Mouse (Mus musculus): ENCODE measurements around the gene Pxt1. TPM values are rescaled to one million over a fixed set of nuclear protein-coding genes. Genes with fewer than 3 reads are reported as not detected.

Pxt1 gene
- polyA plus RNA-seq, 1 experiment from 2014 or later = 0.15 TPM

DNA sequence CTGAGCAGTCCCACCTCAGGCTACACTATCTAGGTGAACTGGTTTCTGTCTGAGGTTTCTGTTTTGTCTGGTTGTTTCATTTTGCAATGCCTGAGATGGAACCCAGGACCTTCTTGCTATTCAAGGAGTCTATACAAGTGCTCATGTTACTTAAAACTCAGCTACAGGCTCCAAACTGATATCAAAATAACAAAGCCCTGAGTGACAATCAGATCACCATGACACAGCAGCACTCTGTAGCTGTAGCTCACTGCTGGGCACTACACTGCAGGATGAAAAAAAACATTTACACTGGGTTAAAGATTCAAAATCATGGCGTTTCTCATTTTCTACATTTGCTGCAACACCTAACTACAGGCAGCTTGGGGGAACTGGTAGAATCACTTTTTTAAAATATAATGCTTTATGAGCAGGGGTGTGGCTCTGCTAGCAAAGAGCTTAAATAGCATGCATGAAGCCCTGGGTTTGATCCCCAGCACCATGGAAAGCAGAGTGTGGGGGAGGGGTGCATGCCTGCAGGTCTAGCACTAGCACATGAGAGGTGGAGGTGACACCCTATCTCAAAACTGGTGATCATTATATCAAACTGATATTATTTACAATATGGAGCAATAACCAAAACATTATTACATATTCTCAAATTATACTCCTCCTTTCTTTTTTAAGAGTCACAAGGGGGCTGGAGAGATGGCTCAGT lies 41.2 kb upstream of the Pxt1 start:
- H3K36me3 ChIP-seq (ENCODE audit: control insufficient read depth, insufficient read depth, low read length) = peaks cover 48% of the 10 kb centered on the region
- no peak for ATAC-seq (ENCODE audit: low read depth)
- H3K27ac ChIP-seq (ENCODE audit: low read length) = no peak overlapping the region
- H3K4me2 ChIP-seq (ENCODE audit: low read depth, low read length) = no peak overlapping the region
- no peak overlapping the region for H3K4me3 ChIP-seq (ENCODE audit: low read length)
- no peaks in the 10 kb centered on the region for H3K27me3 ChIP-seq (ENCODE audit: control insufficient read depth, insufficient read depth, low read depth, low read length)
- no peak overlapping the region for H3K9ac ChIP-seq (ENCODE audit: low read length)
- H3K4me1 ChIP-seq (replicated peaks; ENCODE audit: control insufficient read depth, insufficient read depth, low read length) = no peaks in the 10 kb centered on the region
- WGBS = 98% methylated on average over 1 of the region's 1 CpGs
- no peaks in the 10 kb centered on the region for H3K9me3 ChIP-seq (ENCODE audit: control insufficient read depth, low read length)

GRCm38 (mm10) chr17:28982591-28982990 lies 39.0 kb upstream of the Pxt1 start:
- H3K36me3 ChIP-seq (ENCODE audit: control insufficient read depth, insufficient read depth, low read length) = peaks cover 50% of the 10 kb centered on the region
- H3K9ac ChIP-seq (ENCODE audit: low read length) = no peak overlapping the region; the same call in 1 of the 2 replicates
- no peak overlapping the region for H3K4me2 ChIP-seq (ENCODE audit: low read depth, low read length)
- H3K4me3 ChIP-seq (ENCODE audit: low read length) = no peak overlapping the region
- H3K4me1 ChIP-seq (replicated peaks; ENCODE audit: control insufficient read depth, insufficient read depth, low read length) = no peaks in the 10 kb centered on the region
- no peak for ATAC-seq (ENCODE audit: low read depth)
- 19% methylated on average over 4 of the region's 4 CpGs for WGBS
- no peaks in the 10 kb centered on the region for H3K9me3 ChIP-seq (ENCODE audit: control insufficient read depth, low read length)
- no peaks in the 10 kb centered on the region for H3K27me3 ChIP-seq (ENCODE audit: control insufficient read depth, insufficient read depth, low read depth, low read length)
- H3K27ac ChIP-seq (ENCODE audit: low read length) = no peak overlapping the region

DNA sequence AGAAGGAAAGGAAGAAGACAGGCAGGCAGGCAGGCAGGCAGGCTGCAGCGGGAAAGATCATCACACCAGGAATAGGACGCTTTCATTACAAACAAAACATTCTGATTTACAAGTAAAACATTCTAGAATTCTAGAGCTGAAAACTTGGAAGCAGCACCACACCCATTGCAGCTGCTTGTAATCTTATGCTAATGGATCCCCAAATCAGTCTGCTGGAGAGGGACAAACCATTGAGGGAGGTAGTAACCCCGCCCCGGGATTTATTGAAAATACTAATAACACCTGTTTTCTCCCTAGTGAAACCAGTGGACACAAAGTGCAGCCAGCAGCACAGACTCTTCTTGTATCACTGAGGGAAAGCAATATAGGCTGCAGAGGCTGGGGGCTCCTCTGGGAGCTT lies 37.4 kb upstream of the Pxt1 start:
- Histone ChIP-seq H3K9me3 (ENCODE audit: control insufficient read depth, low read length) (no peaks in the 10 kb centered on the region), H3K27me3 (ENCODE audit: control insufficient read depth, insufficient read depth, low read depth, low read length) (no peaks in the 10 kb centered on the region), H3K4me2 (ENCODE audit: low read depth, low read length) (no peak overlapping the region), H3K36me3 (ENCODE audit: control insufficient read depth, insufficient read depth, low read length) (peaks cover 44% of the 10 kb centered on the region), H3K4me1 (replicated peaks; ENCODE audit: control insufficient read depth, insufficient read depth, low read length) (no peaks in the 10 kb centered on the region), H3K9ac (ENCODE audit: low read length) (no peak overlapping the region), H3K4me3 (ENCODE audit: low read length) (no peak overlapping the region), H3K27ac (ENCODE audit: low read length) (no peak overlapping the region)
- no peak for ATAC-seq (ENCODE audit: low read depth)
- 80% methylated on average over 4 of the region's 4 CpGs for WGBS

- H3K27ac ChIP-seq (ENCODE audit: low read length) = no peak overlapping the region
Observed at GRCm38 (mm10) chr17:28979091-28979490, 35.5 kb upstream of the Pxt1 start.

GRCm38 (mm10) chr17:28970122-28970521 lies 26.5 kb upstream of the Pxt1 start:
- peaks cover 40% of the 10 kb centered on the region for H3K36me3 ChIP-seq (ENCODE audit: control insufficient read depth, insufficient read depth, low read length)
- H3K4me3 ChIP-seq (ENCODE audit: low read length) = no peak overlapping the region
- no peak for ATAC-seq (ENCODE audit: low read depth)

More at GRCm38 (mm10) chr17:28979091-28979490, 35.5 kb upstream of the Pxt1 start:
- no peak overlapping the region for H3K4me2 ChIP-seq (ENCODE audit: low read depth, low read length)
- H3K9me3 ChIP-seq (ENCODE audit: control insufficient read depth, low read length) = no peaks in the 10 kb centered on the region
- ATAC-seq (ENCODE audit: low read depth) = no peak
- 88% methylated on average over 4 of the region's 4 CpGs for WGBS
- H3K36me3 ChIP-seq (ENCODE audit: control insufficient read depth, insufficient read depth, low read length) = peaks cover 53% of the 10 kb centered on the region
- H3K4me3 ChIP-seq (ENCODE audit: low read length) = no peak overlapping the region
- H3K4me1 ChIP-seq (replicated peaks; ENCODE audit: control insufficient read depth, insufficient read depth, low read length) = no peaks in the 10 kb centered on the region
- H3K27me3 ChIP-seq (ENCODE audit: control insufficient read depth, insufficient read depth, low read depth, low read length) = no peaks in the 10 kb centered on the region
- H3K9ac ChIP-seq (ENCODE audit: low read length) = no peak overlapping the region

DNA sequence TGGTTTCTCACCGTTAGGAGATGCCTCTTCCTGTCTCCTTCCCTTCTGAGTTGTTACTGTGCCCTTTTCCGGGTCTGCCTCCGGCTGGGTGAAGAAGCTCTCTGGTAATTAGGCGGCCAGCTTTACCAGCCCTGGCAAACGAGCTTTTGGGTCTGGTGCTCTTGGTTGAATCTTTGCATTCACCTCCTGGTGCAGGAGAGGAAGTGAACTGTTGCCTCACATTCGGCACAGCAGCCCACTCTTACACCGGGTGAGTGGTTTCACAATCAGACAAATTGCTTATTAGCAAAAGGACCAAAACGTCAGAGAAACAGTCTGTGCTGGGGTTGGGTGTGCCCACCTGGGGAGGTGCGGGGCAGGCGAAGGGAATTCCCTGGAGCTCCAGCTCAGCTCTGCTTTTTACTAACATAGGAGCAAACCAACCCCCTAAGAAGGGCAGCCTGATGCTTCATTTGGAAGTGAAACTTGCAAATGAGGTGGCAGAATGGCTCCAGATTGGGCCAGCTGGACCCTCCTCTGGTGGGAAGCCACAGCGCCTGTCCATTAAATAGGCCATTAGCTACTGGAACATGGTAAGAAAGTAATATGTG lies 23.5 kb upstream of the Pxt1 start:
- ATAC-seq (ENCODE audit: low read depth) = no peak
- H3K4me3 ChIP-seq (ENCODE audit: low read length) = no peak overlapping the region
- no peak overlapping the region for H3K9ac ChIP-seq (ENCODE audit: low read length)
- no peak overlapping the region for H3K27ac ChIP-seq (ENCODE audit: low read length)
- no peaks in the 10 kb centered on the region for H3K9me3 ChIP-seq (ENCODE audit: control insufficient read depth, low read length)
- 72% methylated on average over 11 of the region's 11 CpGs for WGBS
- H3K4me1 ChIP-seq (replicated peaks; ENCODE audit: control insufficient read depth, insufficient read depth, low read length) = no peaks in the 10 kb centered on the region
- no peak overlapping the region for H3K4me2 ChIP-seq (ENCODE audit: low read depth, low read length)
- no peaks in the 10 kb centered on the region for H3K27me3 ChIP-seq (ENCODE audit: control insufficient read depth, insufficient read depth, low read depth, low read length)
- H3K36me3 ChIP-seq (ENCODE audit: control insufficient read depth, insufficient read depth, low read length) = peaks cover 48% of the 10 kb centered on the region

More at GRCm38 (mm10) chr17:28970122-28970521, 26.5 kb upstream of the Pxt1 start:
- Histone ChIP-seq H3K4me2 (ENCODE audit: low read depth, low read length) (no peak overlapping the region), H3K27me3 (ENCODE audit: control insufficient read depth, insufficient read depth, low read depth, low read length) (no peaks in the 10 kb centered on the region), H3K27ac (ENCODE audit: low read length) (no peak overlapping the region), H3K9me3 (ENCODE audit: control insufficient read depth, low read length) (no peaks in the 10 kb centered on the region), H3K9ac (ENCODE audit: low read length) (no peak overlapping the region), H3K4me1 (replicated peaks; ENCODE audit: control insufficient read depth, insufficient read depth, low read length) (no peaks in the 10 kb centered on the region)

DNA sequence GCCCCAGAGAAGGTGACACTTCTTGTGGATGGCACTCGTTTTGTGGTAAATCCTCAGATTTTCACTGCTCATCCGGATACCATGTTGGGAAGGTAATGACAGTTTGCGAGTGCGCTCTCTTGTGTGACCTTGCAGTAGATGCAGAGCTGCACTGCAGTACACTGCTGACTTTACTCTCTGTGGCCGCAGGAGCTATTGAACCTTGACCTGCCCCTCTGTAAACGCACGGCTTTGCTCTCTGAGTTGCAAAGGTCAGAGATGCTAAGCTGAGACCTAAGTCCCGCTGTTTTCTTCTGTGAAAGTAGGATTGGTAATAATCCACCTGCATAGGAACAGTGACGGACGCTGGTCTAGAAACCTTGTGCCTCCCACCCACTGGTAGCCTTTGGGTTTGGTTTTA lies 18.0 kb upstream of the Pxt1 start:
- H3K4me3 ChIP-seq (ENCODE audit: low read length) = no peak overlapping the region
- no peak overlapping the region for H3K27ac ChIP-seq (ENCODE audit: low read length)
- H3K4me1 ChIP-seq (replicated peaks; ENCODE audit: control insufficient read depth, insufficient read depth, low read length) = no peaks in the 10 kb centered on the region
- H3K9me3 ChIP-seq (ENCODE audit: control insufficient read depth, low read length) = no peaks in the 10 kb centered on the region
- no peaks in the 10 kb centered on the region for H3K27me3 ChIP-seq (ENCODE audit: control insufficient read depth, insufficient read depth, low read depth, low read length)
- no peak overlapping the region for H3K9ac ChIP-seq (ENCODE audit: low read length)
- H3K36me3 ChIP-seq (ENCODE audit: control insufficient read depth, insufficient read depth, low read length) = peaks cover 54% of the 10 kb centered on the region
- no peak overlapping the region for H3K4me2 ChIP-seq (ENCODE audit: low read depth, low read length)
- WGBS = 82% methylated on average over 10 of the region's 10 CpGs
- ATAC-seq (ENCODE audit: low read depth) = no peak

DNA sequence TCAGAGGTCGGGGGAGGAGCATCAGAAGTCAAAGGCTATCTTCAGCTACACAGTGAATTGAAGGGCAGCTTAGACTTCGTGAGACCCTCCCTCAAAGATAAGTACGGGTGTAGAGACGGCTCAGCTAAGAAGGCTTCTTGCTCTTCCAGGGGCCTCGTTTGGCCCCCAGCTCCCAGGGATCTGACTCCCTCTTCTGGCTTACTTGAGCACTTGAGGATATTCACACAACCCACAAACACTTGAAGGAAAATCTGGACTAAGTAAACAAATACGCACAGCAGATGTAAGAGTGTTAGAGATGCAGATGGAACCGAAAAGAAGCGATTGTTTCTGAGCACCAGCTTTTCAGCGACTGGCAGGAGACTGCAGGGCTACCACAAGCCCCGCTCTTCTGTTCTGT lies 17.0 kb upstream of the Pxt1 start:
- no peak overlapping the region for H3K4me2 ChIP-seq (ENCODE audit: low read depth, low read length)
- H3K9ac ChIP-seq (ENCODE audit: low read length) = no peak overlapping the region
- no peaks in the 10 kb centered on the region for H3K4me1 ChIP-seq (replicated peaks; ENCODE audit: control insufficient read depth, insufficient read depth, low read length)
- H3K27me3 ChIP-seq (ENCODE audit: control insufficient read depth, insufficient read depth, low read depth, low read length) = no peaks in the 10 kb centered on the region
- no peaks in the 10 kb centered on the region for H3K9me3 ChIP-seq (ENCODE audit: control insufficient read depth, low read length)
- H3K36me3 ChIP-seq (ENCODE audit: control insufficient read depth, insufficient read depth, low read length) = peaks cover 44% of the 10 kb centered on the region
- ATAC-seq (ENCODE audit: low read depth) = no peak
- no peak overlapping the region for H3K4me3 ChIP-seq (ENCODE audit: low read length)
- H3K27ac ChIP-seq (ENCODE audit: low read length) = no peak overlapping the region
- WGBS = 40% methylated on average over 10 of the region's 10 CpGs

GRCm38 (mm10) chr17:28954416-28954815 lies 10.8 kb upstream of the Pxt1 start:
- Histone ChIP-seq H3K9ac (ENCODE audit: low read length) (no peak overlapping the region), H3K27ac (ENCODE audit: low read length) (no peak overlapping the region), H3K36me3 (ENCODE audit: control insufficient read depth, insufficient read depth, low read length) (peaks cover 5% of the 10 kb centered on the region; the same call in 1 of the 2 replicates), H3K4me3 (ENCODE audit: low read length) (no peak overlapping the region), H3K4me1 (replicated peaks; ENCODE audit: control insufficient read depth, insufficient read depth, low read length) (peaks cover 14% of the 10 kb centered on the region), H3K27me3 (ENCODE audit: control insufficient read depth, insufficient read depth, low read depth, low read length) (no peaks in the 10 kb centered on the region), H3K4me2 (ENCODE audit: low read depth, low read length) (no peak overlapping the region), H3K9me3 (ENCODE audit: control insufficient read depth, low read length) (no peaks in the 10 kb centered on the region)
- WGBS = 93% methylated on average over 9 of the region's 9 CpGs
- no peak for ATAC-seq (ENCODE audit: low read depth)

Measured in lung, embryonic 16.5 days (tissue).